Mouse (Mus musculus) stomach, postnatal 0 days (tissue): ENCODE results near the gene Baiap3.

ENCODE experiments used
- CTCF ChIP-seq: IDR thresholded peaks from 2 replicates; pipeline ENCODE4 v1.5.1; 2016; ENCODE audit warnings: antibody characterized with exemption, low read depth, mild to moderate bottlenecking, moderate library complexity
- EP300 ChIP-seq: optimal IDR thresholded peaks from 2 replicates; pipeline ENCODE3; 2016; ENCODE audit warnings: antibody characterized with exemption

- TF ChIP-seq CTCF: peak; percentile 59
- TF ChIP-seq EP300: no peak
Measured at GRCm38 (mm10) chr17:25264453-25264852, 8.3 kb upstream of the Baiap3 start.
